Mouse (Mus musculus) embryo, embryonic 11 days (tissue): Measurements from ENCODE around the gene Emilin1.

Experiments
- DNase-seq: peaks from one replicate; pipeline ENCODE4 v3.0.0-alpha.2; 2015

The Emilin1 gene

DNA sequence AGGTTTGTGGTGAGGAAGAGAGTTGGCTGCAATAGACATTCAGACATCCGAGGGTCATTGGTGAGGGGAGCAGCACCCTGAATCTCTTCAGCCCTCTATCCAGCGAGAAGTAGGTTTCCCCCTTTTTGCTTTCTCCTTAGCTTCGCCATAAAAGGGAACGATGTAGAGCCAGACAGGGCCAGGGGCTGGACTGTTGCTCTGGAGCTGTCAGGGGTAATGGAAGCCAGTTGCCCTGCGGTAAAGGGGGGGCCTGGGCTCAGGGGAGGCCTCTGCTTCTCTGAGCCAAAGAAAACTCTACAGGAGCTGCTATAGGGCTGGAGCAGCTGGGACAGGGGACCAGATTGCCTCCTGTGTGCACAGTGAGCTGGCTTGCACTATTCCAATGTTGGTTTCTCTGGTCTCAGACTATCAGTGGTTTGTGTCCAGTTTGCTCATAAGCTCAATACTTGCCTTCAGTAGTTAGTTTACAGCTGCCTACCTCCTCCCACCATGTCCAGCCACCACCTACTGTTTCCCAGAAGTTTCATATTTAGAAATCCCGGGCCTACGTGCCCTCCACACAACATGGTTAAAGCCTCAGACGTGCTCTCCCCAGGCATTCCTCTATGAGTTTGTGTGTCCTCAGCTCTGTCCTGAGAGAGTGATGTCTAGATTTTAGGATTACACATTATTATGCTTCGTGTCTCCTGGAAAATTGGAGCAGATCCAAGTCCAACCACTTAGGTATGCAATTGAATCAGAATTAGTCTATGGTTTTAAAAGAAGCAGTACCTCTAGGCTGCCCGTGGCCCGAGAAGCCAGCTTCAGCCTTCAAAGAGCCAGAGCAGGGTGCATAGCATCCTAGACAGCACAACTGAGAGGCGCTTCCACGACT is 4.5 kb upstream of the Emilin1 start:
- DNase-seq: peak; percentile 58

DNA sequence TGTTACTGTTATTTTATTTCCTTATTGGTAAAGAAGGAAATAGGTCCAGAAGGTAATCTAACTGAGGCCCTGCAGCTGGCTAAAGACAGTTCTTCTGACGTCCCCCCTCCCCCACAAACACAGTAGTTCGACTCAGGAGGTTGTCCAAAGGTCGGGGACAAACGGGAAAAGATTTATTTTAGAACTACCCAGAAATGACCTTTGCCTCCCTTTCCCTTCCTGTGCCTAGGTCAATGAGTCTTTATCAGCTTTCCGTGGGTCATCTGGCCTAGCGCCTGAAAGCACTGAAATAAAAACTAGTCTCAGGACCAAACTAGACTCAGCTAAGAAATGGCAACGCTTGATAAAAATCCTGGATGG is 3.9 kb upstream of the Emilin1 start:
- peak; percentile 56 for DNase-seq

GRCm38 (mm10) chr5:30909863-30910262 is 3.3 kb upstream of the Emilin1 start:
- DNase-seq: no peak

- DNase-seq: no peak
These were observed 2.7 kb upstream of the Emilin1 start for GRCm38 (mm10) chr5:30910481-30910880.

- DNase-seq: peak; percentile 10
These were observed 1.0 kb upstream of the Emilin1 start for GRCm38 (mm10) chr5:30912156-30912555.

GRCm38 (mm10) chr5:30914101-30914635 is 966 bp downstream of the Emilin1 start:
- peak; percentile 14 for DNase-seq

DNA sequence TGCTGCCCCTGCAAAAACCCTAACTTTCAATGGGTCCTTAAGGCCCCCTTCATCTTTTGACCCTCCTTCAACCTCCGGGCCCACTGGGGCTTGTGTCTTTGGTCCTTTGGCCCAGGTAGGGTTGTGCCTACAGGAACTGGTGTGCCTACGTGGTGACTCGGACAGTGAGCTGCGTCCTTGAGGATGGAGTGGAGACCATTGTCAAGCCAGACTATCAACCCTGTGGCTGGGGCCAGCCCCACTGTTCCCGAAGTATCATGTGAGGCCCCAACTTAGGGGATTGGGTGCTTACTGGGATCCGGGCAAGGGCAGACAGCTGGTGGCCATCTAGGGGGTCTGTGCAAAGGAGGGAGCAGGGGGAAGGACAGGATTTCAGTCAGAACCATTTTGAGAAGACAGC is 1.6 kb downstream of the Emilin1 start:
- no peak for DNase-seq

GRCm38 (mm10) chr5:30915456-30915855 is 2.3 kb downstream of the Emilin1 start:
- no peak for DNase-seq

DNA sequence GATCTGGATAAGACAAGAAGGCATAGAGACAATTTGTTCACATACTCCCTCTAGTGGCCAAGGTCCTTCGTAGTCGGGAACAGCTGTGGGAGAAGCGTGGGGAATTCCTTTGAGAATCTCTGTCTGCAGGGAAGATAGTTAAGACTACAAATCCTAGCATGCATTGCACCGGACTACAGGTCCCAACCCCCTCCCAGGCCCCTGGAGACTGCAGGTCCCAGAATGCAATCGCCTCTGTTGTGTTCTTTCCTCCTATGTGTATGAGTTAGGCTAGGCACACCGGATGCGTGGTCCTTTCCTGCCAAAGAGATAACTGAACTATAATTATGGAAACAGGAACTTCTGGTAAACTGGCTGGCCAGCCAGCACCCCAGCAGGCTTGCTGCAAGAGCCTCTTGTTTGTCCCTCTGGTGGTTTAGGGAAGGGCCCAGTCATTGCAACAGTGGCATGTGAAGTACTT is 2.8 kb downstream of the Emilin1 start:
- peak; percentile 95 for DNase-seq

DNA sequence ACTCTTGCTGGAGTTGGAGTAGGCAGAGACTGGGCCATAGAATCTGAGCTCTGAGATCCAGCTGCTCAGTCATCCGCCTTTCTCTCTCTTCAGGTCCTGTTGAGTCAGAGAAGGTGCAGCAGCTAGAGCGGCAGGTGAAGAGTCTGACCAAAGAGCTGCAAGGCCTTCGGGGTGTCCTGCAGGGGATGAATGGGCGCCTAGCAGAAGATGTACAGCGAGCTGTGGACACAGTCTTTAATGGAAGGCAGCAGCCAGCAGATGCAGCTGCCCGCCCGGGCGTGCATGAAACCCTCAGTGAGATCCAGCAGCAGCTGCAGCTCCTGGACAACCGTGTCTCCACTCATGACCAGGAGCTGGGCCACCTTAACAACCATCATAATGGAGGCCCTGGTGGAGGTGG is 3.6 kb downstream of the Emilin1 start:
- no peak for DNase-seq

GRCm38 (mm10) chr5:30917348-30917747 is 4.1 kb downstream of the Emilin1 start:
- DNase-seq: no peak

DNA sequence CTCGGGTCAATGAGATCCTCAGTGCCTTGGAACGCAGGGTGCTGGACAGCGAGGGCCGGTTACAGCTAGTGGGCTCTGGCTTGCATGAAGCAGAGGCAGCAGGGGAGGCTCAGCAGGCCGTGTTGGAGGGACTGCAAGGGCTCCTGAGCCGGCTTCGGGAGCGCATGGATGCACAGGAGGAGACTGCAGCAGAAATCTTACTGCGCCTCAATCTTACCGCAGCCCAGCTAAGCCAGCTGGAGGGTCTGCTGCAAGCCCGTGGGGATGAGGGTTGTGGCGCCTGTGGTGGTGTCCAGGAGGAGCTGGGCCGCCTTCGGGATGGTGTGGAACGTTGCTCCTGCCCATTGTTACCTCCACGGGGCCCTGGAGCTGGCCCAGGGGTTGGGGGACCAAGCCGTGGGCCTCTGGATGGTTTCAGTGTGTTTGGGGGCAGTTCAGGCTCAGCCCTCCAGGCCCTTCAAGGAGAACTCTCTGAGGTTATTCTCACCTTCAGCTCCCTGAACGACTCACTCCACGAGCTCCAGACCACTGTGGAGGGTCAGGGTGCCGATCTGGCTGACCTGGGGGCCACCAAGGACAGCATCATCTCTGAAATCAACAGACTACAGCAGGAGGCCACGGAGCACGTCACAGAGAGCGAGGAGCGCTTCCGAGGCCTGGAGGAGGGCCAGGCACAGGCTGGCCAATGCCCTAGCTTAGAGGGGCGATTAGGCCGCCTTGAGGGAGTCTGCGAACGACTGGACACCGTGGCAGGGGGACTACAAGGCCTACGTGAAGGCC is 4.9 kb downstream of the Emilin1 start:
- DNase-seq: no peak

GRCm38 (mm10) chr5:30918691-30919090 is 5.5 kb downstream of the Emilin1 start:
- no peak for DNase-seq

- DNase-seq: no peak
These were observed 6.8 kb downstream of the Emilin1 start for GRCm38 (mm10) chr5:30919831-30920614.

GRCm38 (mm10) chr5:30920621-30921020 is 7.4 kb downstream of the Emilin1 start:
- DNase-seq: peak; percentile 10

DNA sequence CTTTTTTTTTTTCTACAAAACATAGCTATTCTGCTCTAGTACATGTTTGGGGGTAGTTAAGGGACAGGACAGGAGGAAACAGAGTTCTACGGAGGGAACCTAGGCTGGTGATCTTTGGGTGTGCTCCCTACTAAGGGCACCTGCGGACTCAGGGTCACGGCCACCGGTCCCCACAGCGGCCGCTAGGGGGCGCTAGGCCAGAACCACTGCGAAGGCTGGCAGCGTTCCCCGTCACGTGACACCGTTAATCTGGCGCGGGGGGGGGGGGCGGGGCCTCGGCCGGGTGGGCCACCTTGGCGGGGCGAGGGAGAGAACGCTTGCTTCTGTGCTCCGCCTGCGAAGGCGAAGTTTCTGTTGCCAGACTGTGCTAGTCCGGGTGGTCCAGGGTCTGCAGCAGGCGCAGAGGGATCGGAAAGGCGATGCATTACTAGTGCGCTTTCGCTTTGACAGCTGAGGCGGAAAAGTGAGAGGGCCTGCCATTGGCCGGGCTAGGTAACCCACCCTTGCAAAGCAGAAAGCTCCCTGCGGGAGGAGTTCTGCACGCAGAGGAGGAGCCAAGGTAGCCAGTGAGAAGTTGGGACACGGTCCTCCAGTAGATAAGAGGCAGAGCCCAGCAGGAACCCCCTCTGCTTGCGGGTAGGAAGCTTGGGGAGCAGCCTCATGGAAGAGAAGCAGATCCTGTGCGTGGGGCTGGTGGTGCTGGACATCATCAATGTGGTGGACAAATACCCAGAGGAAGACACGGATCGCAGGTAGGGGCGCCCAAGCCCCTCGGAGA is 8.2 kb downstream of the Emilin1 start, which contains the start of gene Khk:
Gene Khk, plus strand, starts transcription at position 176 of the 778 bp plus-strand sequence.
- peak; percentile 93 for DNase-seq

- DNase-seq: no peak
These were observed 9.4 kb downstream of the Emilin1 start for GRCm38 (mm10) chr5:30922581-30923041.

- no peak for DNase-seq
These were observed 9.9 kb downstream of the Emilin1 start for GRCm38 (mm10) chr5:30923119-30923518.

DNA sequence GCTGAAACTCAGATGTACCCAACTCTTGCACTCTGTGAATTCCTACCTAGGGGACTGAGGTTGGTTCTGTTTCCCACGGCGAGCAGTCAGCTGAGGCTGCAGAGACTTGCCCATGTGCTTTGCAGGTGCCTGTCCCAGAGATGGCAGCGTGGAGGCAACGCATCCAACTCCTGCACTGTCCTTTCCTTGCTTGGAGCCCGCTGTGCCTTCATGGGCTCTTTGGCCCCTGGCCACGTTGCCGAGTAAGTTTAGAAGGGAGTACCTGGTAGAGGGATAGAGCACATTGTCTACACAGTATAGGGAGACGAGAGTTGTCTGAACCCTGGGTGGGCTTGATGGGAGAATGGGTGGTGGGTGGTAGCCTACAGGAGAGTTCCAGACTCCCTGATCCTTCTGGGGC is 11.4 kb downstream of the Emilin1 start:
- no peak for DNase-seq

DNA sequence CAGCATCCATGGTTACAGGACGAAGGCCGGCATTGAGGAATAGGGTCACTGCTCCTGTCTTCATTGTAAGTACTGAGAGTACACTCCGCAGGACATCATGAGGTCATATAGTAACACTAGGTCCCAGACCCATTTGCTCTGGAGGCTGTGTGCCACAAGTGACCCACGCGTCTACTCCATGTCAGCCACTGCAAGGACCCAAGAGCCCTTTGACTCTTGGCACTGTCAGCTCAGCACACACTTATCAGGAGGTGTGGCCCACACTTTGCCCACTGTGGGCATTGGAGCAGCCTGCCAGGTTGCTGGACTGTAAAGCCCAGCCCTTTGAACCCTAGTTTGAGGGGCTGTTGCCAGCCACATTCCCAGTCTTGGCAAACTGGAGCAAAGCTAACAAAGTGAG is 12.0 kb downstream of the Emilin1 start:
- no peak for DNase-seq

DNA sequence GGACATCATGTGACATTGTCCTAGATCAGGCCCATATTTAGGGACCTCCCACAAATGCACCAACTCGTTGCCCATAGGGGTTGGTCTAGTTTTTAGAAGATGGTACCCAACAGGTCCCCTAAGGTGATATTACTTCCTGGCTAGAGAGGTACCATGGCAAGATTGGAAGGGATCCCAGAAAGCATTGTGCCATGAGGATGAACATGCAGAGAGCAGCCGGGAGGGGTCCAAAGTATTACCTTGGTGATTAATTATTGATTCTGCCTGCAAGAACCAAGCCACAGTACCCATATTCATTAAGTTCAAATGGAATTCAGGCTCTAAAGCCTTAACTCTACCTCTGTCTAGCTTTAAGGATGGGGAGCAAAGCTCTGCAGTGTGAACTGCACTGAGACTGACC is 12.9 kb downstream of the Emilin1 start:
- DNase-seq: no peak
